Mouse (Mus musculus): ENCODE measurements around the gene Trim45. TPM values are rescaled to one million over a fixed set of nuclear protein-coding genes. Genes with fewer than 3 reads are reported as not detected.

The Trim45 gene
- total RNA-seq, 2 experiments from 2014 or later, result 5.7 to 6.3 TPM

- DNase-seq (ENCODE audit: low spot score in 2 of 2), result no peak
Measured at GRCm38 (mm10) chr3:100925176-100925575, 3.2 kb downstream of the Trim45 start.

- DNase-seq (ENCODE audit: low spot score in 2 of 2), result no peak
Measured at GRCm38 (mm10) chr3:100931332-100932076, 9.5 kb downstream of the Trim45 start.

- DNase-seq (ENCODE audit: low spot score in 2 of 2), result no peak
Measured at GRCm38 (mm10) chr3:100932077-100932944, 10.3 kb downstream of the Trim45 start.

- no peak for DNase-seq (ENCODE audit: low spot score in 2 of 2)
Measured at GRCm38 (mm10) chr3:100935521-100935920, 13.5 kb downstream of the Trim45 start.

- no peak for DNase-seq (ENCODE audit: low spot score in 2 of 2)
Measured at GRCm38 (mm10) chr3:100936201-100936600, 14.2 kb downstream of the Trim45 start.

- no peak for DNase-seq (ENCODE audit: low spot score in 2 of 2)
Measured at GRCm38 (mm10) chr3:100938211-100938610, 16.2 kb downstream of the Trim45 start.

GRCm38 (mm10) chr3:100940496-100941037, 18.6 kb downstream of the Trim45 start:
- DNase-seq (ENCODE audit: low spot score in 2 of 2), result no peak

- no peak for DNase-seq (ENCODE audit: low spot score in 2 of 2)
Measured at GRCm38 (mm10) chr3:100947286-100947685, 25.3 kb downstream of the Trim45 start.

- no peak for DNase-seq (ENCODE audit: low spot score in 2 of 2)
Measured at GRCm38 (mm10) chr3:100951531-100951930, 29.5 kb downstream of the Trim45 start.

- DNase-seq (ENCODE audit: low spot score in 2 of 2), result no peak
Measured at GRCm38 (mm10) chr3:100954616-100955015, 32.6 kb downstream of the Trim45 start.

- DNase-seq (ENCODE audit: low spot score in 2 of 2), result no peak
Measured at GRCm38 (mm10) chr3:100961007-100961406, 39.0 kb downstream of the Trim45 start.

- DNase-seq (ENCODE audit: low spot score in 2 of 2), result no peak
Measured at GRCm38 (mm10) chr3:100961501-100961900, 39.5 kb downstream of the Trim45 start.

- no peak for DNase-seq (ENCODE audit: low spot score in 2 of 2)
Measured at GRCm38 (mm10) chr3:100963849-100964542, 42.0 kb downstream of the Trim45 start.

- peak; percentile 78 to 90 for DNase-seq (ENCODE audit: low spot score in 2 of 2)
Measured at GRCm38 (mm10) chr3:100969176-100969917, 47.3 kb downstream of the Trim45 start, which contains the start of gene Ttf2. Gene Ttf2 (minus strand): TSS chr3:100969663.

- no peak for DNase-seq (ENCODE audit: low spot score in 2 of 2)
Measured at GRCm38 (mm10) chr3:100973906-100974305, 51.9 kb downstream of the Trim45 start.

- DNase-seq (ENCODE audit: low spot score in 2 of 2), result no peak
Measured at GRCm38 (mm10) chr3:100979290-100979689, 57.3 kb downstream of the Trim45 start.

Data from adrenal gland, postnatal 4 days (tissue).